Mouse (Mus musculus) MEL-GATA-1-ER (cell line): ENCODE results near the gene Bsdc1.

Experiments used
- DNase-seq: peaks from one replicate; pipeline ENCODE4 v3.0.0-alpha.2; 2012; ENCODE audit warnings: low read depth; ENCODE audit errors: extremely low read depth

The Bsdc1 gene

GRCm38 (mm10) chr4:129479863-129480262 is 18.5 kb downstream of the Bsdc1 start:
- no peak for DNase-seq

- no peak for DNase-seq
These were observed 19.7 kb downstream of the Bsdc1 start for GRCm38 (mm10) chr4:129481090-129481489.

- no peak for DNase-seq
These were observed 29.8 kb downstream of the Bsdc1 start, which contains the start of the genes Tssk3 and Fam229a for GRCm38 (mm10) chr4:129490972-129491880. Tssk3 (minus strand) TSS chr4:129491022. Fam229a (plus strand) TSS chr4:129491190.

- no peak for DNase-seq
These were observed 33.3 kb downstream of the Bsdc1 start for GRCm38 (mm10) chr4:129494681-129495080.

- no peak for DNase-seq
These were observed 34.5 kb downstream of the Bsdc1 start for GRCm38 (mm10) chr4:129495672-129496562.

GRCm38 (mm10) chr4:129496631-129497030 is 35.2 kb downstream of the Bsdc1 start:
- peak; percentile 38 for DNase-seq

GRCm38 (mm10) chr4:129498941-129499340 is 37.6 kb downstream of the Bsdc1 start:
- no peak for DNase-seq

- DNase-seq = no peak
These were observed 38.6 kb downstream of the Bsdc1 start for GRCm38 (mm10) chr4:129500017-129500416.

GRCm38 (mm10) chr4:129500607-129501566 is 39.5 kb downstream of the Bsdc1 start:
- DNase-seq = peak; percentile 42

- DNase-seq = no peak
These were observed 41.0 kb downstream of the Bsdc1 start for GRCm38 (mm10) chr4:129502327-129502888.

GRCm38 (mm10) chr4:129502901-129503444 is 41.6 kb downstream of the Bsdc1 start:
- no peak for DNase-seq

- DNase-seq = no peak
These were observed 44.1 kb downstream of the Bsdc1 start for GRCm38 (mm10) chr4:129505511-129505910.

- no peak for DNase-seq
These were observed 46.3 kb downstream of the Bsdc1 start for GRCm38 (mm10) chr4:129507434-129508236.

GRCm38 (mm10) chr4:129508237-129508515 is 46.8 kb downstream of the Bsdc1 start:
- DNase-seq = no peak

- DNase-seq = no peak
These were observed 47.6 kb downstream of the Bsdc1 start for GRCm38 (mm10) chr4:129508834-129509600.

- DNase-seq = no peak
These were observed 48.3 kb downstream of the Bsdc1 start for GRCm38 (mm10) chr4:129509650-129510049.

GRCm38 (mm10) chr4:129510723-129511412 is 49.5 kb downstream of the Bsdc1 start:
- DNase-seq = no peak

- DNase-seq = no peak
These were observed 50.2 kb downstream of the Bsdc1 start for GRCm38 (mm10) chr4:129511413-129512096.
